Mouse (Mus musculus) midbrain, embryonic 12.5 days (tissue): ENCODE data around the gene Tdp2. TPM values are rescaled to one million over a fixed set of nuclear protein-coding genes. Genes with fewer than 3 reads are reported as not detected.

Source experiments
- polyA plus RNA-seq: library from polyadenylated mRNA; unstranded; fragments of >200 nt; fragmentation: Nextera tagmentation; extraction: Ambion mirVana; gene quantifications from 2 replicates; pipeline ENCODE4 v1.2.1, GENCODE M21; 2016

Tdp2 gene
- polyA plus RNA-seq, 1 experiment from 2014 or later: 69.3 TPM

Other genes starting within 250 kb of the Tdp2 start
- gene Ripor2, start 249.5 kb upstream of the Tdp2 start, polyA plus RNA-seq: 19.8 and 21.9 TPM in 2 replicates
- not detected in 2 replicates for gene Armh2, start 90.4 kb upstream of the Tdp2 start, polyA plus RNA-seq
- 92.5 and 95.8 TPM in 2 replicates for gene Gmnn, start 69.8 kb upstream of the Tdp2 start, polyA plus RNA-seq
- gene BC005537, start 30.0 kb upstream of the Tdp2 start, polyA plus RNA-seq: 21.2 and 21.5 TPM in 2 replicates
- gene Acot13, start 139 bp upstream of the Tdp2 start, polyA plus RNA-seq: 47.5 and 49.0 TPM in 2 replicates
- 1.8 and 2.0 TPM in 2 replicates for gene D130043K22Rik, start 13.5 kb downstream of the Tdp2 start, polyA plus RNA-seq
- gene Aldh5a1, start 106.0 kb downstream of the Tdp2 start, polyA plus RNA-seq: 9.9 and 10.1 TPM in 2 replicates
- gene Gpld1, start 111.5 kb downstream of the Tdp2 start, polyA plus RNA-seq: 0.34 and 0.63 TPM in 2 replicates
- gene Mrs2, start 188.7 kb downstream of the Tdp2 start, polyA plus RNA-seq: 31.1 and 35.5 TPM in 2 replicates
- 2.4 and 2.5 TPM in 2 replicates for gene Dcdc2a, start 224.3 kb downstream of the Tdp2 start, polyA plus RNA-seq